Mouse (Mus musculus) cerebellum, adult 9-10 months (tissue): Measurements from ENCODE around the gene Crkl.

Experiments
- DNase-seq: peaks from one replicate; pipeline ENCODE4 v3.0.0; 2022

Crkl gene

DNA sequence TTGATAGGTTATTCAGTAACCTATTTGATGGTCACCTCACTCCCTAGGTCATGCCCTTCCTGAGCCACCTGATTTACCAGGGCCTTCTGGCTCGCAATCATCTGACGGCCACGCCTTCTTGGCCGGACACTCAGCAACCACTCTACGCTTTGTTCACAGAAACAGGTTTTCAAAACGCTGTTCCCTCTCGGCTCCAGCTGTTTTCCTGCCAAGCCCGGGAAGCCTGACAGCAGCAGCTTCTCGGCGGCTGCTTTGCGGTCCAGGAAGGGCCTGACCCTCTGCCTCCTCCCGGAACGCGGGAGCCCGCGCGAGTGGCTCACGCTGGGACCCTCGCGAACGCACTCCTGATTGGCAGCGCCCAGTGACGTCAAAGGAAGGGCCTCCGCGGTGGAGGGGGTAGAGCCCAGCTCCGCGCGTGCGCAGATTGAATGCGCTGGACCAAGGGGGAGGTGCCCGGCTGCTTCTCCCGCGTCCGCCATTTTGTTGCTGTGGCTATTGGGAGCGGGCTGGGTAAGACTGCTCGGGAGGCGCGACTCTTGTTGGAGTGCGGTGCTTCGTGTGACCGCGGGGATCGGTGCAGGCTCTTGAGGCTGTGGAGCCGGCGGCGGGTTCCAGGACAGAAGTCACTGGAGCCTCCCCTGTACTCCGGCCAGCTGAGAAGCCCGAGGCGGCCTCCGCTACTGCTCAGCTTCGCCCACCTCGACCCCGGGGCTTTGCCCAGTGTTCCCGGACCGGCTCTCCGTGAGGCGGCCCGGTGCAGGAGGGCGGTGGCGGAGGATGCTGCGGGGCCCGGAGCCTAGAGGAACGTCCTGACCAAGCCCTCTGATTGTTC is at the start of gene Crkl:
Gene Crkl (plus strand): TSS at position 447 of the 832 bp plus-strand sequence.
- peak; percentile 99 for DNase-seq

- DNase-seq, result peak; percentile 59
Measured at GRCm38 (mm10) chr16:17402855-17403254, 48.9 kb upstream of the Crkl start.

DNA sequence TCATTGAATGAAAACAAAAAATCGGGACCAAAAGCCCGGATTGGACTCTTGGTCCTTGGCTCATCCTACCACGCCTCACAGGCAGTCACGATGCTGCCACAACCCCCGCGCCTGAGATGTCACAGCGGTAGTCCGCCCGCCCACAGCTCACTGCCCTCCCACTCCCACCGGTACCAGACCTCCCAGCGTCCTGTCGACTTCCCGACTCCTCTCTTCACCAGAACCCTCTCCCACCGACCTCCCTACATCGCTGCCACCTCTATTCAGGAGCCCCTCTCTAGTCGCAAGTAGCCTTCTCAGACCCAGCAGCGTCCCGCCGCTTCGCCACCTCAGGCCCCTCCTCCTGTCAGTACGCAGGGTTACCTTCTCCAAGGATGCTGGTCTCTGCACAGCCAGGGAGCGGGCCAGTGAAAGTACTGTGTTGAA is 46.5 kb upstream of the Crkl start:
- peak; percentile 82 for DNase-seq

DNA sequence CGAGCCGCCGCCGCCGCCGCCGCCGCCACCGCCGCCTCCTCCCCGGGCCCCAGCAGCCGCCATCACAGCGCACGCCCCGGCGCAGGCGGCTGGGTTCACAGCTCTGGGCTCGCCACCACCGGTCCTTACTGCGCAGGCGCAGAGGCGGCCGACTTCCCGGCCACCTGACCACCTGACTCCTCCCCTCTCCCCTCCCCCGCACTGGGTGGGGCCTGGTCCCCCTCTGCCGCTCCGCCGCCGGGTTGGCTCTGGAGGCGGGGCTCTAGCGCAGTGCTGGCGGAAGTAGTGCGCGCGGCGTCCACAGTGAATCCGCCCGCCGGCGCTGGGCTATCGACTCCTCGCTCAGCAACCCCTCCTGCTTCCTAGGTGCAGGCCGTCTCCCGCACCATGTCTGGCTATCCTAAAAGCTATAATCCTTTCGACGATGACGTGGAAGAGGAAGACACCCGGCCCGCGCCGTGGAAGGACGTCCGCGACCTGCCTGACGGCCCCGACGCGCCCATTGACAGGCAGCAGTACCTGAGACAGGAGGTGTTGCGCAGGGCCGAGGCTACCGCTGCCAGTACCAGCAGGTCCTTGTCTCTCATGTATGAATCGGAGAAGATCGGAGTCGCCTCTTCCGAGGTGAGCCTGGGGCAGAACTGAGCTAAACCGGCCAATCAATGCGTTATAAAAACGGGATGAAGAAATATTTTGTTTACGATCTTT is 45.9 kb upstream of the Crkl start, which contains the start of the genes Snap29 and Pi4ka:
Gene Snap29 (plus strand): TSS at position 251 of the 708 bp plus-strand sequence.
Gene Pi4ka (minus strand): TSS at position 579 of the 708 bp plus-strand sequence.
- DNase-seq, result peak; percentile 100

- peak; percentile 50 for DNase-seq
Measured at GRCm38 (mm10) chr16:17406512-17407231, 45.1 kb upstream of the Crkl start.

GRCm38 (mm10) chr16:17409046-17409445 is 42.7 kb upstream of the Crkl start:
- no peak for DNase-seq

DNA sequence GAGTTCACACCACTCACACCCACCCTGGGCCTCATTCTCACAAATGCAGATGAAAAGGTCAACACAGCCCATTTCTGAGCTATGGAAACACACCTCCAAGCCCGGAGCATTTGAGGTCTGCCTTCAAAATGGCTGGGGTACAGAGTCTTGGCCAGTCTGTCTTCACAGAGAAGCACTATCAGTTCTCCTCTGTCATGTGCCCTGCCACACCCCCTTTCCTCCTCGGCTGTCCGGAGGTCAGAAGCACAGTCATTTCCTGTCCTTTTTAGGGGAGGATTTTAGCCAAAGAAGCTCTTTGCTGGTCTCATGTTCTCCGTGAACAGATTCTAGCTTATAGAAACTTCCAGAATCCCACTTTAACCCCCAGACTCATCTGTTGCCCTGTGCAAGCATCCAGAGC is 41.6 kb upstream of the Crkl start:
- no peak for DNase-seq

DNA sequence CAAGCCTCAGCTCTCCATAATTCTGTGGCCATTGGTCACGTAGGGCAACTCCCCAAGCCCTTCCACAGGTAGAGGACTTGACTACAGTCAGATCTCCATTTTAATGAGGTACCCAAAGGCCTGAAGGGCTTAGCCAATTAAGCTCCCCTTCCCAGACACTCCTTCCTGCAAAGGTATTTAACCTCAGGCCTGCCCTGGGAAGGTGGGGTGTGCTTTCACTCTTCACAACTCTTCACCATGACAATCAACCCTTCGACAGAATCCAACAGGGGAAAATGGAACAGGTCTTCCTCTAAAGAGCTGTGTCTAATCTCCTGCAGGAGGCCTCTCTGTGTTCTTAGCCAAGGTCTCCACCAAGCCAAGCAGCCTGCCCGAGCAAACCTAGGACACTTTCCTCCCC is 28.8 kb upstream of the Crkl start:
- DNase-seq, result no peak

GRCm38 (mm10) chr16:17432576-17432975 is 19.2 kb upstream of the Crkl start:
- DNase-seq, result no peak

DNA sequence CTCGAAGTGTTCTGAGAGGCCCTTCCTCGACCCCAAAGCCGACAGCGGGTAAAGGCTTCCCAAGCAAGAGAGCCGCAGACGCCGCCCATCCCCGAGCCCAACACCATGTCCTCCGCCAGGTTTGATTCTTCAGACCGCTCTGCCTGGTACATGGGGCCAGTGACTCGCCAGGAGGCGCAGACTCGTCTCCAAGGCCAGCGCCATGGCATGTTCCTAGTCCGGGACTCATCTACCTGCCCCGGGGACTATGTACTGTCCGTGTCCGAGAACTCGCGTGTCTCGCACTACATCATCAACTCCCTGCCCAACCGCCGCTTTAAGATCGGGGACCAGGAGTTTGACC is 557 bp downstream of the Crkl start:
- peak; percentile 63 for DNase-seq

GRCm38 (mm10) chr16:17456901-17457300 is 5.1 kb downstream of the Crkl start:
- DNase-seq, result no peak

GRCm38 (mm10) chr16:17460254-17460653 is 8.5 kb downstream of the Crkl start:
- DNase-seq, result no peak

GRCm38 (mm10) chr16:17461596-17461995 is 9.8 kb downstream of the Crkl start:
- no peak for DNase-seq

GRCm38 (mm10) chr16:17463184-17463583 is 11.4 kb downstream of the Crkl start:
- no peak for DNase-seq

DNA sequence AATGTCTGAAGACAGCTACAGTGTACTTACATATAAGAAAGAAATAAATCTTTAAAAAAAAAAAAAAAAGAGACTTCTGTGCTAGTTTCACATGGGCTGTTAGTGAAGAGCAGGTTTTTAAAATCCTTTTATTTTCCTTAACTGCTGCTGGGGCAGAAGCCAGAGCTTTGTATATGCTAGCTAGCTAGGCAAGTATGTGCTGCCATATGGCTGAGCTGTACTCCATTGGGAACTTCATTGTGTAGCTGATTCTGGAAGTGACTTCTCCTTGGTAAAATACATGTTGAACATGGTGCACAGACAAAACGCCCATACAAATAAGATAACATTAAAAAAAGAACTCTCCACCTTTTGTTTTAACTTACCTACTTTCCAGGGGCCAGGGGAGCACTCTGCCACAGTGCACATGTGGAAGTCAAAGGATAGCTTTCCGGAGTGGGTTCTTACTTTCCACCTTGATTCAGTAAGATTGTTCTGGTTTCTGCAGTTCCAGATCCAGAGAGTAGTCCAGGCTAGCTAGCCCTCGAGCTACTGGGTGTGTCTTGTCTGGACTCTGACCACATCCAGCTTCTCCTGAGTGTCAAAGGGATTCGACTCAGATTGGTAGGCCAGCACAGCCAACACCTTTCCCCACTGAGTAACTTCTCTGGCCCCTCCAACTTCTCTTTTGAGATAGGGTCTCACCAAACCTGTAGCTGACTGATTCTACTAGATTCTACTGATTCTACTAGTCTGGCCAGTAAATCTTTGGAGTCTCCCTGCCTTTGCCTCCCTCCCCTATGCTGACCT is 15.3 kb downstream of the Crkl start:
- DNase-seq, result no peak

DNA sequence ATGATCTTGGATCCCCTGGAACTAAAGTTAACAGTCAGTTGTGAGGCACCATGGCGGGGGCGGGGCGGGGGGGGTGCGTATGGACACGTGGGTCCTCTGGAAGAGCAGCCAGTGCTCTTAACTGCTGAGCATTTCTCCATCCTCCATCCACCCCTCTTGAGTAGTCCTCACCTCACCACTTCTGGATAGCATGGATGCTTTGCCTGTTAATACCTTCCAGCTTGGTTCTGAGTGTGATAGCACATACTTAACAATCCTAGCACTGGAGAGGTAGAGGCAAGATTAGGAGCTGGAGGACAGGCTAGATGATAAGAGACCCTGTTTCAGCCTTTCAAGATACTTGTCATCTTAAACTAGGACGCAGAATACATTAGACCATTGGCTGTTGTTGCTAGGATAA is 20.7 kb downstream of the Crkl start:
- no peak for DNase-seq

DNA sequence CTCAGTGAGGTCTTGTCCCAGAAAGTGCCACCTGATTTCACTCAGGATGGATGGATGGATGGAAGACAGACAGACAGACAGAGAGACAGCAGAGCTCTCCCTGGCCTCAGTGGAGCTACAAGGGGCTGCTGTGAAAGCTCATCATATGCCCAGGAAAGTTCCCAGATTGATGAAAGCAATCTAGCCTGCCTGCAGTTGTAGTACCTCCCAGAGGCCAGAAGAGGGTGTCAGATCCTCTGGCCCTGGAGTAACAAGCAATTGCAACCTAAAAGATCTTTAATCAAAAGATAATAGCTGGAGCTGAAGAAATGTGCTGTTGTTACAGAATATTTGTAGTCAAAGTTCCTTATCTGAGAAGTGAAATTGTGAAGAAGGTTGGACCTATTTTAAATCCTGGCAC is 22.3 kb downstream of the Crkl start:
- DNase-seq, result peak; percentile 70

DNA sequence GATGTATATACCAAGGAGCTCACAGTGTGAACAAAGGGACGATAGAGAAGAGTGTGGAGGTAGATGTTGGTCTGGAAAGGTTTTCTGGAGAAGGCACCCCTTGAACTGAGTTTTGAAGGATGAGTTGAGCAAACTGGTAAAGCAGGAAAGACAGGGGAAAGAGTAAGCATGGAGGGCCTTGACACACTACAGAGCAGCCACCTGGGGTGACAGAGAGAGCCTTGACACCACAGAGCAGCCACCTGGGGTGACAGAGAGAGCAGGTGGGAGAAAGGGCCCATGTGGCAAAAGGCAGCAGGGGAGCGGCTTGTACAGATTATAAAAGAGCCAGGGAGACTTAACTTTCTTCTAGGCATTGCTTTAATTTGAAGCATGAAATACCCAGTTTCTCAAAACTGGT is 23.0 kb downstream of the Crkl start:
- DNase-seq, result no peak

GRCm38 (mm10) chr16:17475326-17475725 is 23.5 kb downstream of the Crkl start:
- DNase-seq, result no peak

DNA sequence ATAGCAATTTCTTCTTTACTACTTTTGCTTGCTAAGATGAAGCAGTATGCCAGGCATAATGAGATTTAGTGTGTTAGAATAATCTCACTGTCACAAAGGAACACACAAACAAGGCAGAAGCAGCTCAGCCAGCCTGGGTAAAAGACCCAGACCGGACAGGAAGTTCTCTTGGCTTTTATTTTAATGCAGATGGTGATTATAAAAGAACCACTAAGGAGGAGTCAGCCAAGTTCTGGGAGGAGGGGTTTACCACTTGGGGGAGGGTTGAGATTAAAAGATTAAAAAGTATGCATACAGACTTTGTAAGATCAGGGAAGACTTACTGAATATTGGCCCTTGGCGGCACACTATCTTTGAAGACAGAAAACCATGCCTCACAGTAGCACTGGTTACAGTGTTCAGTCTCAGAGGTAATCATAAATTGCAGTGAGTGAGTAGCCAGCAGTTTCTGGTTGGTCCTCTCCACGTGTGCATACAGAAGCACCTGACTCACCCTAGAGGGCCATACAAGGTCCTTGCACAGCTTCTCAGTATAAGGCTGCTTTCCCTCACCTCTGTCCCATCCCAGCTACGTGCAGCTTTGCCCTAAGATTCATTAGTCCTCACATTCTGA is 26.6 kb downstream of the Crkl start:
- DNase-seq, result no peak

DNA sequence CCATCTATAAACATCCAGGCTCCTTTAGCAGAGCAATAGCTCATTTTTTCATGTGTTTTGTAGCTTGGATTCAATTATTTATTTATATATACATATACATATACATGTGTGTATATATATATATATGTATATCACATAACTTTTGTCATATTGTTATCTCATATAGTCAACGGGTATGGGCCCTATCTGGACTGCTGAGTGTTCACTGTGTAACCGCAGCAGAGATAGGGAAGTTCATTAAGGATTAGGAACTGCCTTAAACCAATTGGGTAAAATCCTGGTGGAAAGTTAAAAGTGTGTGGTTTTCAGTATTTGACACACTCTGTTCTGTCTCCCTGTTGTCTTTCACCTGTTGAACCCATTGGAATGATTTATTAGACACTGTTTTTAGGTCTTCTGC is 29.7 kb downstream of the Crkl start:
- no peak for DNase-seq

GRCm38 (mm10) chr16:17486505-17486904 is 34.7 kb downstream of the Crkl start:
- no peak for DNase-seq
